Mouse (Mus musculus): Measurements from ENCODE around the gene Hist1h1e.
"Not testable (repeated sequence)": the region's sequence is repeated elsewhere in the genome, so short reads cannot be mapped to it uniquely, and the experiment has no call there.

Hist1h1e gene

DNA sequence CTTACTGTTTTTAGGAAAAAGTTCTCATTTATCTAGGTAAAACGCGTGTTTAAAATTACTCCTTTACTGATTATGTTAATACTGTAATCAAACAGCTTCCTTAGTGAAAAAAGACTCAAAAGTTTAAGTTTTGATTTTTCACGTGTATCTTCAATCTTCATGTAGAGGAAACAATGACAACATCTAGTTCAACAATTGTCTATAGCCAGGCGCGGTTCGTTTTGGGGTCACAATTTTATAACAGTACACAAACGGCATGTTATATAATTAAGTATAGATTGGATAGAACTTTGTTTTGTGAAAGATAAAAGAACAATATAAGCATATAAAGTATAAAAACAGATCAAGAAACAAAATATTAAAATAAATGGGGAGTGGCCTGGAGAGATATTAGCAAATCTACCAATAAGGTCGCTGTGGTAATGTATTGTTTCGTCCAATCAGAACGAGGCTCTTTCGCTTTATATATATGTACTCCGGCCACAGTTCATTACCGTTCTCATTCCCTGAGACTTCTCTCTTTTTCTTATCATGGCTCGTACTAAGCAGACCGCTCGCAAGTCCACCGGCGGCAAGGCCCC lies 47.0 kb downstream of the Hist1h1e start, which contains the start of gene Hist1h3d:
Gene Hist1h3d, plus strand, starts transcription at position 493 of the 581 bp plus-strand sequence.
- in situ Hi-C loops (cut with MboI), result loop anchor here (25.0 kb wide), 1 partner anchor 112 kb away; the partner anchor contains the start of genes Hist1h1t, Hist1h2ac, Hist1h2bc and Hist1h4c

GRCm38 (mm10) chr13:23574546-23575170 lies 47.7 kb downstream of the Hist1h1e start:
- in situ Hi-C loops (cut with MboI), result loop anchor here (25.0 kb wide), 1 partner anchor 113 kb away; the partner anchor contains the start of genes Hist1h1t, Hist1h2ac, Hist1h2bc and Hist1h4c

- in situ Hi-C loops (cut with MboI), result not testable (repeated sequence)
Measured at GRCm38 (mm10) chr13:23573898-23574524, 48.3 kb downstream of the Hist1h1e start, which contains the start of the genes Hist1h2bf and Hist1h2ad. Hist1h2bf (minus strand) TSS chr13:23574196. Hist1h2ad (plus strand) TSS chr13:23574381.

DNA sequence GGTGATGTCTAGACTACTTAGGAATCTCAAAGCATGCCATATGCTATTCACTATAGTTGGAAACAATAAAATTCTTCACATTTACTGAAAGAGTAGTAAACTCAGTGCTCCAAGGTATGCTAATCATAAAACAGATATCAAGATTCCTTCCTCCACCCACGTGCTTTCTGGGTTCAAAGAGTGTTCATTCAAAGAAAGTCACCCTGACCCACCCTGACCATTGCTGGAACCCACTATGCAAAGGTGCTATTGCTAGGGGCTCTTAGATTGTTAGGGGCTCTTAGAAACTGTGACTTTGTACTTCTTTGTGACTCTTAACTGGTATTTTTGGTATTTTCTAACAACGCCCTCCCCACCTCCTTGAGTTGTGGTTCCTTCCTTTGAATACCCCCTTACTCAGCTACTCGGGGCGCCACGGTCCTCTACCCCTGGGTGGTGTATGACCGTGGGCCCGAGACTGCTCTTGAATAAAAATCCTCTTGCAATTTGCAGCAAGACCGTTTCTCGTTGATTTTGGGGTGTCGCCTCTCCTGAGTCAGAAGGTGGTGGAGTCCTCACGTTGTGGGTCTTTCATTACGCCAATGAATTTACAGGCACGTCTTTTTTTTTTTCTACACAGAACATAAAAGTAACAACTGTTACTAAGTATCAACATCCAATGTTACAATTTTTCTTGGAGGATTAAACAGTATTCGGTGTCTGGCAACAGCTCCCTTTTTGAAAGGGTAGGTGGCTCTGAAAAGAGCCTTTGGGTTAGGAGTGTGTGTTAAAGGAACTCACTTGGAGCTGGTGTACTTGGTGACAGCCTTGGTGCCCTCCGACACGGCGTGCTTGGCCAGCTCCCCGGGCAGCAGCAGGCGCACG lies 49.1 kb downstream of the Hist1h1e start:
- in situ Hi-C loops (cut with MboI), result not testable (repeated sequence)

DNA sequence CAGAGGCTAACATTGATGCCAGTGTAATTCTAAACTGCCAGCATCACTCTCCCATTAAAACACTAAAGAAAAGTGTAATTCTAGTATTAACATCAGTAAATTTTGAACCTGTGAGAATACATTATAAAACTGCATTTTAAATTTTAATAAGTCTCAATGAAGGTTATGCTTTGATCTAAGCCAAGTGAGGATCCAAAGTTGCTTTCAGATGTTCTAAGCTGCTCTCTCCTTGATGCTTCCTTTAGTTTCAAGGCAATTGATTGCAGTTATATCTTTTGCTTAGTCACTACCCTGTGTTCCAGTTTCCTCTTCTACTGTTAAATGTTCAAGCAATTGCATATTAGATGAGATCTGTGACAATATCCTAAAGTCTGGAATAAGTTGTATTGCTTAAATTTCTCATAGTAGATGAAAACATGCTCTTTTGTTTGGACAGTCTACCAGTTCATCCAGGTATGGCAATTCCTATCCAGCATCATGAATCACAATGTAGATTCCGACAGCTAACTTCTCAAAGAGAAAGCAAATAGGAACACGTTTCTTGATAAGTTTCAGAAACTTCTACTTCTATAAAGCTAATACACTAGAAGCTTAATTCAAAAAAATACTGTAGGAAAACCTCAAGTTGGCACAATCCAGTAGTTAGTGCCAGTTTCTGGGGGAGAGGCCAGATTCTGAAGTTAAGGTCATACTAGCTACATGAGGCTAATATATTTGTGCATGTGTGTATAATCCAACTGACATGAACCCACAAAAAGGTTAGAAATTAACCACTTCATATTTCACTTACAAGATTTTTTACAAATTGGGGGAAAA lies 49.9 kb downstream of the Hist1h1e start:
- in situ Hi-C loops (cut with MboI), result no loop called here

- in situ Hi-C loops (cut with MboI), result not testable (repeated sequence)
Measured at GRCm38 (mm10) chr13:23571504-23572217, 50.7 kb downstream of the Hist1h1e start.

DNA sequence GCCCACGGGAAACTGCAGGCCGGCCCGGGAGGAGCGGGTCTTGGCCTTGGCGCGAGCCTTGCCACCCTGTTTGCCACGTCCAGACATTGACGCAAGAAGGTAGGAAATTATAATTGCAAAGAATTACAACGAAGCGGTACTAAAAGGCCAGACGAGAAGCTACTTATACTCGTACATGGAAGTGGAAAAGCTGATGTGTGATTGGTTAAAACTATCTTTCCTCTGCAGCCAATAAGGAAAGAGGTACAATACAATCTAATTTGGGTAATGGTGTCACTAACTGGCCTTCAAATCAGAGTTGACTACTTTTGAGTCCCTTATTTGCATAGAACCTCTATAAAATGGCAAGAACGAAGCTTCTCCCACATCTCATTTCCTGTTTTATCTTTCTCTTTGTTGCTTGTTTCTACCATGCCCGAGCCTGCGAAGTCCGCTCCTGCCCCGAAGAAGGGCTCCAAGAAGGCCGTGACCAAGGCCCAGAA lies 51.3 kb downstream of the Hist1h1e start, which contains the start of the genes Hist1h2ae and Hist1h2bg:
Gene Hist1h2ae, minus strand, starts transcription at position 199 of the 482 bp plus-strand sequence.
Gene Hist1h2bg, plus strand, starts transcription at position 375 of the 482 bp plus-strand sequence.
- in situ Hi-C loops (cut with MboI), result no loop called here

Data from mature B cell (primary cell).